Mouse (Mus musculus) limb, embryonic 14.5 days (tissue): ENCODE data around the gene Pou4f1. TPM values are rescaled to one million over a fixed set of nuclear protein-coding genes. Genes with fewer than 3 reads are reported as not detected.

Experiments used
- ATAC-seq: fragments of 200-750 bp; cut with Nextera tagmentation; 2 replicates; pipeline ENCODE4 v1.8.0; 2017; ENCODE audit warnings: low read depth, moderate number of reproducible peaks, moderate TSS enrichment; ENCODE audit not compliant: low FRiP score
- DNase-seq: peaks from one replicate; pipeline ENCODE4 v3.0.0-alpha.2; 2015; ENCODE audit warnings: low spot score
- H3K27ac ChIP-seq: fragments of 300-500 bp; sonication (generic); replicated peaks from 2 replicates; pipeline ENCODE4 v1.5.1; 2014; ENCODE audit warnings: low read depth, mild to moderate bottlenecking, low read length, moderate library complexity, mixed read lengths
- H3K27me3 ChIP-seq: fragments of 300-500 bp; sonication (generic); 2 replicates; pipeline ENCODE4 v1.6.1; 2014; ENCODE audit warnings: low read length, mixed read lengths; ENCODE audit not compliant: control insufficient read depth, insufficient read depth
- H3K36me3 ChIP-seq: fragments of 300-500 bp; sonication (generic); 2 replicates; pipeline ENCODE4 v1.6.1; 2014; ENCODE audit warnings: mild to moderate bottlenecking, low read length, moderate library complexity, mixed read lengths; ENCODE audit not compliant: control insufficient read depth, insufficient read depth
- H3K4me1 ChIP-seq: fragments of 300-500 bp; sonication (generic); 2 replicates; pipeline ENCODE4 v1.6.1; 2014; ENCODE audit warnings: antibody characterized with exemption, low read length, mixed read lengths; ENCODE audit not compliant: control insufficient read depth, insufficient read depth
- H3K4me2 ChIP-seq: fragments of 300-500 bp; sonication (generic); replicated peaks from 2 replicates; pipeline ENCODE4 v1.6.1; 2014; ENCODE audit warnings: low read depth, mild to moderate bottlenecking, low read length, moderate library complexity; ENCODE audit not compliant: severe bottlenecking
- H3K4me3 ChIP-seq: fragments of 300-500 bp; sonication (generic); replicated peaks from 2 replicates; pipeline ENCODE4 v1.5.1; 2014; ENCODE audit warnings: low read length
- H3K9ac ChIP-seq: fragments of 300-500 bp; sonication (generic); 2 replicates; pipeline ENCODE4 v1.6.1; 2014; ENCODE audit warnings: mild to moderate bottlenecking, low read depth, low read length, moderate library complexity; ENCODE audit not compliant: severe bottlenecking
- H3K9me3 ChIP-seq: fragments of 300-500 bp; sonication (generic); 2 replicates; pipeline ENCODE4 v1.6.1; 2016; ENCODE audit warnings: low read length; ENCODE audit not compliant: control insufficient read depth
- POLR2A ChIP-seq: fragments of 200-500 bp; IDR thresholded peaks from 2 replicates; pipeline ENCODE4 v1.8.0; 2012; ENCODE audit warnings: inconsistent platforms, mild to moderate bottlenecking, moderate library complexity, borderline replicate concordance; ENCODE audit not compliant: insufficient read depth, insufficient read length; ENCODE audit errors: extremely low read depth
- WGBS: fragments of 180-500 bp; shearing (Covaris S2); extraction: QIAGEN DNeasy Blood & Tissue Kit; methylation state at CpG from one replicate; pipeline ENCODE4 v1.1.7; 2014; 5-methylcytosine and 5-hydroxymethylcytosine counted together
- polyA plus RNA-seq, 2 experiments: library from polyadenylated mRNA; depleted of rRNA in 1 of 2; stranded (reverse) in 1 of 2; unstranded in 1 of 2; fragments of >200 nt; fragmentation: Nextera tagmentation in 1 of 2; extraction: Ambion mirVana in 1 of 2; gene quantifications; 2 replicates each; pipeline versions ENCODE4 v1.2.1 to v1.2.3; 2012 to 2014

The Pou4f1 gene
- polyA plus RNA-seq, 2 experiments = 0.29 to 0.48 TPM

DNA sequence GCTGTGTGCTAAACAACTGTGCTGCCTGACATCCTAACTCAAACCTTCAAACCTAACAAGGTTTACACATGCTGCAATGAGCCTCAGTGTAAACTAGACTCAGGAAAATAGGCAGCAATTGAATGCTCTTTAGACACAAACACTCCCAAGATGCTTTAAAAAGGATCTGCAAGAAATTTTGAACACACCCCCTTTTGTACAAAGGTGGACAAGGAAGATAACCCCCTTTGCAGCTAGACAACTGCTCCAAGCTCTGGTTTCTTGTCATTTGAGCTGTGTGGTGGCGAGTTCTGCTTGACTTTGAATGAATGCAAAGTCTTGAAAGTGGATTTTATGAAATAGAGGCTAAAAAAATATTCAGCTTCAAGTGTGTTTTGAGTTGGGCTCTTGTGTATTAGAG, 7.6 kb upstream of the Pou4f1 start:
- Histone ChIP-seq H3K9ac (no peak overlapping the region), H3K4me2 (no peak overlapping the region), H3K4me3 (no peak overlapping the region), H3K27me3 (peaks cover 48% of the 10 kb centered on the region), H3K4me1 (peaks cover 7% of the 10 kb centered on the region; the same call in 1 of the 2 replicates), H3K36me3 (peaks cover 19% of the 10 kb centered on the region), H3K27ac (no peak overlapping the region), H3K9me3 (no peaks in the 10 kb centered on the region)
- no peak for ATAC-seq
- no peak for TF ChIP-seq POLR2A
- WGBS = 81% methylated on average over 1 of the region's 1 CpGs
- DNase-seq = no peak

DNA sequence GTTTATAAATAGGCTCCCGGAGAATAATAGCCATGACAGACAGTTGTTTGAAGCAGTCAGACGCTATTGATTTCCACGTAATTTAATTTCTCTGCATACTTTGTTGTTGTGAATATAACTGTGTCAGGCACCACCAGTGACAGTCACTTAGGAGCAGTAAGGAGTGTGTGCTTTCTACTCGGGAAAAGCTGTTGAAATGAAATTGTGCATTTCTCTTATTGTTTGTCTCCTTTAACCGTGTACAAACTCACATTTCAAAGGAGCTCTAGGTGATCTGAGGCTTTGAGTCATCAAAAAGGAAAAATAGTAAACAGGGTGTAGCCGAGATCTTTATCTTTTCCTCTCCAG, 798 bp upstream of the Pou4f1 start:
- WGBS = 7% methylated on average over 6 of the region's 6 CpGs
- Histone ChIP-seq H3K9ac (no peak overlapping the region), H3K27me3 (peaks cover 93% of the 10 kb centered on the region), H3K4me1 (peaks cover 12% of the 10 kb centered on the region; the same call in 1 of the 2 replicates), H3K9me3 (no peaks in the 10 kb centered on the region), H3K4me2 (no peak overlapping the region), H3K4me3 (no peak overlapping the region), H3K27ac (no peak overlapping the region), H3K36me3 (no peaks in the 10 kb centered on the region)
- ATAC-seq (no peak), DNase-seq (no peak)
- TF ChIP-seq POLR2A = no peak

DNA sequence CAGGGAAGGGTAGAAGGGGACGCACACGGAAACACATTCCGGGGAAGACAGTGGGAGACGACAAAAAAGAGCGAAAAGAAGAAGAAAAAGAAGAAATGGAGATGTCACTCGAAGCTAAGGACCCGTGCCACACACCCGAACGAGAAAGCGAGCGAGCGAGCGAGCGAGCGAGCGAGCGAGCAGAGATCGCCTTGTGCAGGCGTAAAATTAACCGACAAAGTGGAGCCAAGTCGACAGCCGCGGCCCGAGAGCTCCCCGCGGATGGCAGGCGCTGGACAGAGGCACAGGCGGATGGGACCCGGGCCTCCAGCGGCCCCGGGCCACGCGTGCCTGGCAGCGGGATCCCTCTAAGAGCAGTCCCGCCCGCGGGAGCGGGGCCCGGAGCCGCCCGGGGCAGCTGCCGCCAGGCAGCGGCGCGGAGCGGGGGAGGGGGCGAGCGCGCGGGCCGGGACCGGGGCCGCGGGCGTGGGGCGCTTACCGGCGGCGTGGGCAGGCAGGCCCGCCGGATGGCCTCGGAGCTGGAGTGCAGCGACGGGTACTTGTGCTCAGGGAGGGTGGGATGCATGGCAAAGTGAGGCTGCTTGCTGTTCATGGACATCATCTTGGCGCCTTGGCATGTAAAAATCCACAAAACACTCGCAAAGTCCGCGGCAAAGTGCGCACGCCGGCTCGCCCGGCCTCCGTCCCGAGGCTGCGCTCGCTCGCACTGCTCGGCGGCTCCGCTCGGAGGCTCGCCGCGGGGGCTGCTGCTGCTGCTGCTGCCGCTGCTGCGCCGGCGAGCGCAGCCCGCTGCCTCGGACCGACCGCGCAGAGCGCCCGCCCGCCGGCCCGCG, 450 bp downstream of the Pou4f1 start:
- ATAC-seq (peak; percentile 61), DNase-seq (no peak)
- Histone ChIP-seq H3K9ac (peak overlapping the region; percentile 12; the same call in 1 of the 2 replicates), H3K4me3 (peak overlapping the region; percentile 45), H3K36me3 (no peaks in the 10 kb centered on the region), H3K27ac (no peak overlapping the region), H3K9me3 (no peaks in the 10 kb centered on the region), H3K4me1 (peaks cover 5% of the 10 kb centered on the region; the same call in 1 of the 2 replicates), H3K4me2 (peak overlapping the region; percentile 74), H3K27me3 (peaks cover 93% of the 10 kb centered on the region)
- TF ChIP-seq POLR2A = no peak
- 2% methylated on average over 41 of the region's 101 CpGs for WGBS

DNA sequence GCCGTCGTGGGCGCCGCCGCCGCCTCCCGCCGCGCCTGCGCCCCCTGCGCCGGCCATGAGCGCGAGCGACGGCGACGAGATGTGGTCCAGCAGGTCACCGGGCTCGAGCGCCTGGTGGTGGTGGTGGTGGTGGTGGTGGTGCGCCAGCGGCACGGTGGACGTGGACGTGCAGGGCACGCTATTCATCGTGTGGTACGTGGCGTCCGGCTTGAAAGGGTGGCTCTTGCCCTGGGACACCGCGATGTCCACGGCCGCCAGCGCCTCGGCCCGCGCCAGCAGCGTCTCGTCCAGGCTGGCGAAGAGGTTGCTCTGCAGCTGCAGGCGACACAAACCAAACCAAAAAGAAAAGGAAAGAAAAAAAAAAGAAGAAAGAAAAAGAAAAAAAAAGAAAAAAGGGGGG, 1.2 kb downstream of the Pou4f1 start:
- no peaks in the 10 kb centered on the region for H3K36me3 ChIP-seq
- H3K27ac ChIP-seq = no peak overlapping the region
- H3K27me3 ChIP-seq = peaks cover 91% of the 10 kb centered on the region
- H3K9ac ChIP-seq = no peak overlapping the region
- no peak overlapping the region; the same call in 1 of the 2 replicates for H3K4me2 ChIP-seq
- no peak for TF ChIP-seq POLR2A
- no peaks in the 10 kb centered on the region for H3K9me3 ChIP-seq
- peak overlapping the region; percentile 45 for H3K4me3 ChIP-seq
- ATAC-seq (no peak), DNase-seq (no peak)
- 1% methylated on average over 26 of the region's 43 CpGs for WGBS
- H3K4me1 ChIP-seq = peaks cover 5% of the 10 kb centered on the region; the same call in 1 of the 2 replicates

DNA sequence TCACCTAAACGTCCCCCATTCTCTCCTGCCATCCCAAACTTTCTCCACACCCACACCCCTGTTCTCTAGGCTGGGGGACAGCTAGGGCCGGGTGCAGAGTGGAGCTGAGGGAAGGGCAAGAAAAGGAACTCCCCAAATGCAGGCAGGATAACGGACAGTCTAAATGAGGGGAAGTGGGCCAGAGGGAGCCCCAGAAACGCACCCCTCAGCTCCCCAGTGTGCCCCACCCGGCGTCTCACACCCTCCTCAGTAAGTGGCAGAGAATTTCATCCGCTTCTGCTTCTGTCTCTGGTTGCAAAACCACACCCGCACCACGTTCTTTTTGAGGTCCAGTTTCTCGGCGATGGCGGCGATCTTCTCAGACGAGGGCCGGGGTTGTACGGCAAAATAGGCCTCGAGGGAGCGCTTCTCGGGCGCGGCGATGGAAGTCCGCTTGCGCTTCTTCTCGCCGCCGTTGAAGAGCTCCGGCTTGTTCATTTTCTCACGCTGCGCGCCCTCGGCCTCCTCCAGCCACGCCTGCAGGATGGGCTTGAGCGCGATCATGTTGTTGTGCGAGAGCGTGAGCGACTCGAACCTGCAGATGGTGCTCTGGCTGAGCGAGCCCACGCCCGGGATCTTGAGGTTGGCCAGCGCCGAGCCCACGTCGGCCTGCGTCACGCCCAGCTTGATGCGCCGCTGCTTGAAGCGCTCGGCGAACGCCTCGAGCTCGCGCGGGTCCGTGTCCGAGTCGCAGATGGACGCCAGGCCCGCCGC, 2.1 kb downstream of the Pou4f1 start:
- Histone ChIP-seq H3K27me3 (peaks cover 91% of the 10 kb centered on the region), H3K9ac (no peak overlapping the region), H3K36me3 (no peaks in the 10 kb centered on the region), H3K9me3 (no peaks in the 10 kb centered on the region), H3K4me3 (peak overlapping the region; percentile 32), H3K4me1 (peaks cover 5% of the 10 kb centered on the region; the same call in 1 of the 2 replicates), H3K4me2 (peak overlapping the region; percentile 42), H3K27ac (no peak overlapping the region)
- WGBS = 1% methylated on average over 54 of the region's 64 CpGs
- ATAC-seq (no peak), DNase-seq (no peak)
- TF ChIP-seq POLR2A = no peak
